Mouse (Mus musculus): Measurements from ENCODE around the gene Ect2. TPM values are rescaled to one million over a fixed set of nuclear protein-coding genes. Genes with fewer than 3 reads are reported as not detected.

The Ect2 gene
- total and polyA plus RNA-seq, 3 experiments, result 0.12 to 0.73 (median 0.39) TPM

DNA sequence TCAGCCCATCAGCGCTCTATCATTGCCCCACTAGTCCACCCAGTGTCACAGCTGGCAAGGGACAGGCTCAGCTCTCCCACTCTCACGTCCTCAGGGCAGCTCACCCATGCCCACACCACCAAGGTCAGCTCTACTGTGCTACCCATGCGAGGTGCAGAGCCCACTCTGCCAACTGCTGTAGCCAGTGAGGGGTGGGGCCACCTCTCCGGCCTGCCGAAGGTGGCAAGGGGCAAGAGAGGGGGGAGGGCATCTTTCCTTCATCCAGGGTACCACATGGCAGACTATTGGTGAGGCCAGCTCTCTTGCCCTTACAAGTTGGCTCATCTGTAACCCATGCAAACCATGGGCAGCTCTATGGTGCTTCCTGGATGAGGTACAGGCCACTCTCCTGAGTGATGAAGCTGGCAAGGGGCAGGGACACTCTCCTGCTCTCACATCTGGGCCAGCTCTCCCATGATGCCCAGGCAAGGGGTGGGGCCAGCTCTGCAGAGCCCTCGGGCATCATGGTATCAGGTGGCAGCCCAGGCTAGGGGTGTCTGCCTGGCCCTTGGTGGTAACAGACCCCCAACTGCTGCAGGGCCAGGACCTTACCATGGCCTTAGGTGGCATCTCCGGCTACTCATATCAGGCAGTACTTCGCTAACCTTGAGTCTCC lies 42.0 kb upstream of the Ect2 start:
- 86% methylated on average over 8 of the region's 8 CpGs for WGBS
- no peak for DNase-seq
- Histone ChIP-seq H3K36me3 (ENCODE audit: control insufficient read depth, insufficient read depth, low read length) (peaks cover 2% of the 10 kb centered on the region), H3K79me2 (replicated peaks; ENCODE audit: control insufficient read depth, insufficient read depth, low read length) (no peaks in the 10 kb centered on the region; the same call in 1 of the 2 replicates), H3K4me1 (ENCODE audit: control insufficient read depth, insufficient read depth, low read length) (peaks cover 17% of the 10 kb centered on the region), H3K9ac (ENCODE audit: low read depth, low read length) (no peak overlapping the region), H3K4me3 (no peak overlapping the region), H3K27ac (no peak overlapping the region), H3K27me3 (ENCODE audit: control insufficient read depth, insufficient read depth, low read length) (no peaks in the 10 kb centered on the region)
- TF ChIP-seq EP300 (IDR thresholded peaks at IDR 0.05; ENCODE audit: insufficient read depth, low read depth, low read length) (no peak), POLR2A (IDR thresholded peaks at IDR 0.05; ENCODE audit: insufficient read depth, low read depth, low read length) (no peak), CTCF (IDR thresholded peaks at IDR 0.05) (no peak)
- intact Hi-C loops (cut with DNase I), result no loop called here

DNA sequence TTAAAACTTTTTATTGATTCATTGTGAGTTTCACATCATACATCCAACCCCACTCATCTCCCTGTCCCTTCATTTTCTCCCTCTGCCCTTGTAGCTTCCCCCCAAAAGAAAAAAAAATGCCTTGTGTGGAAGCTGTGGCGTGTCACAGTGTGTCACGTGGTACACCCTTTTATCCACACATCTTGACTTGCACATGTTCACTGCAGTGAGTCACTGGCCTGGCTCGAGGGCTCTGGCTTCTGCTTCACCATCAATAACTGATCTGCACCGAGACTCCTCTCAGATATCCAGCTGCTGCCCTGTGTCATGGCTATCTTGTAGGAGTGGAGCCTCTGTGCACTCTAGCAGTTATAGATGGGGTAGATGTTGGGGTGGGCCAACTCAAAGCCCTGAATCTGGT lies 41.5 kb upstream of the Ect2 start:
- intact Hi-C loops (cut with DNase I), result no loop called here
- Histone ChIP-seq H3K9ac (ENCODE audit: low read depth, low read length) (no peak overlapping the region), H3K79me2 (replicated peaks; ENCODE audit: control insufficient read depth, insufficient read depth, low read length) (no peaks in the 10 kb centered on the region; the same call in 1 of the 2 replicates), H3K4me3 (no peak overlapping the region), H3K27me3 (ENCODE audit: control insufficient read depth, insufficient read depth, low read length) (no peaks in the 10 kb centered on the region), H3K36me3 (ENCODE audit: control insufficient read depth, insufficient read depth, low read length) (peaks cover 4% of the 10 kb centered on the region), H3K4me1 (ENCODE audit: control insufficient read depth, insufficient read depth, low read length) (peaks cover 17% of the 10 kb centered on the region), H3K27ac (no peak overlapping the region)
- no peak for TF ChIP-seq CTCF (IDR thresholded peaks at IDR 0.05)
- no peak for TF ChIP-seq EP300 (IDR thresholded peaks at IDR 0.05; ENCODE audit: insufficient read depth, low read depth, low read length)
- no peak for TF ChIP-seq POLR2A (IDR thresholded peaks at IDR 0.05; ENCODE audit: insufficient read depth, low read depth, low read length)
- 71% methylated on average over 4 of the region's 4 CpGs for WGBS
- no peak for DNase-seq

DNA sequence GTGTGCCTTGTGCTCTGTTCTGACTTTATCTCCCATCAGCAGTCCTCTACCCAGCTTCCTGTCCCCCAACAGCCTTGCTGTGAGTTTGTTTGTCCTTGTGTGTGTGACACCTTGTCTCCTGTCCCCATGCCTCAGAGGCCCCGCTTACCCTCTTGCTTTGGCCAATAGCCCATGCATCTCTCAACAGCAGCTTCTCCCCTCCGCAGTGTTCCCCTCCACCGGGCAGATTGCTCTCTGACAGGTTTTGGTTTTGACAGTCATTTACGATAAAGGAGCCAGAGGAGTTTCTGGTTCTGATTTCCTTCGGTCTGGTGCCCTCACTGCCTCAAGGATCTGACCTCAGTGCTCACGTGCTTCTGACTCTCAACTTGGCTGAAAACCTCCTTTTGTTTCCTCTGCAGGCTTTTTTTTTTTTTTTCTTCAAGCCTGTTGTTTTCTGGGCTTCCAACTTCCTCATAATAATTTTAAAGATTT lies 40.2 kb upstream of the Ect2 start:
- Histone ChIP-seq H3K27me3 (ENCODE audit: control insufficient read depth, insufficient read depth, low read length) (no peaks in the 10 kb centered on the region), H3K4me3 (no peak overlapping the region), H3K4me1 (ENCODE audit: control insufficient read depth, insufficient read depth, low read length) (peaks cover 19% of the 10 kb centered on the region), H3K79me2 (replicated peaks; ENCODE audit: control insufficient read depth, insufficient read depth, low read length) (no peaks in the 10 kb centered on the region; the same call in 1 of the 2 replicates), H3K36me3 (ENCODE audit: control insufficient read depth, insufficient read depth, low read length) (peaks cover 4% of the 10 kb centered on the region), H3K9ac (ENCODE audit: low read depth, low read length) (0 out of 2 replicates have a peak overlapping the region, but pooled peaks have one; percentile 3), H3K27ac (peak overlapping the region; percentile 74)
- DNase-seq, result peak; percentile 47 to 67
- TF ChIP-seq CTCF (IDR thresholded peaks at IDR 0.05) (no peak), POLR2A (IDR thresholded peaks at IDR 0.05; ENCODE audit: insufficient read depth, low read depth, low read length) (no peak), EP300 (IDR thresholded peaks at IDR 0.05; ENCODE audit: insufficient read depth, low read depth, low read length) (no peak)
- intact Hi-C loops (cut with DNase I), result no loop called here
- WGBS, result 5% methylated on average over 6 of the region's 6 CpGs

DNA sequence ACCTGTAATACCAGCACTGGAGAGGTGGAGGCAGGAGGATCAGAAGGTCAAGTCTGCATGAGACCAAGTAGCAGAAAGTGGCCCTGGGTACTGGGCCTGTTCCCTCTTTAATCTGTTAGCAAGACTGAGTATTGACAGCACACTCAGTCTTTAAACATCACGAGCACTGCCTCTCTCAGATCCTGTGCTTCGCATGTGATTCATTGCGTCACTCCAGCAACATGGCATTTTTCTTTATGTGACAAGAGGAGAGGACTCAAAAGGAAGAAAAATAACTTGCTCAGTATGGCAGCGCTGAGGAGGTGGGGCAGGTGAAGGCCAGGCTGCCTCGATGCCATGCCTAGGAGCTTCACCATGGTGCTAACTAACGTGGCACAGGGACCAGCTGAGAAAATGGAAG lies 38.2 kb upstream of the Ect2 start:
- no peaks in the 10 kb centered on the region for H3K27me3 ChIP-seq (ENCODE audit: control insufficient read depth, insufficient read depth, low read length)
- H3K36me3 ChIP-seq (ENCODE audit: control insufficient read depth, insufficient read depth, low read length), result peaks cover 4% of the 10 kb centered on the region
- peak overlapping the region; percentile 60 for H3K27ac ChIP-seq
- no peak for DNase-seq
- no peak overlapping the region for H3K9ac ChIP-seq (ENCODE audit: low read depth, low read length)
- 60% methylated on average over 6 of the region's 6 CpGs for WGBS
- TF ChIP-seq POLR2A (IDR thresholded peaks at IDR 0.05; ENCODE audit: insufficient read depth, low read depth, low read length) (no peak), EP300 (IDR thresholded peaks at IDR 0.05; ENCODE audit: insufficient read depth, low read depth, low read length) (0 out of 2 replicates have a peak, but pooled peaks have one; percentile 24)
- no peaks in the 10 kb centered on the region for H3K79me2 ChIP-seq (replicated peaks; ENCODE audit: control insufficient read depth, insufficient read depth, low read length)
- intact Hi-C loops (cut with DNase I), result no loop called here
- peaks cover 19% of the 10 kb centered on the region for H3K4me1 ChIP-seq (ENCODE audit: control insufficient read depth, insufficient read depth, low read length)
- no peak overlapping the region for H3K4me3 ChIP-seq

DNA sequence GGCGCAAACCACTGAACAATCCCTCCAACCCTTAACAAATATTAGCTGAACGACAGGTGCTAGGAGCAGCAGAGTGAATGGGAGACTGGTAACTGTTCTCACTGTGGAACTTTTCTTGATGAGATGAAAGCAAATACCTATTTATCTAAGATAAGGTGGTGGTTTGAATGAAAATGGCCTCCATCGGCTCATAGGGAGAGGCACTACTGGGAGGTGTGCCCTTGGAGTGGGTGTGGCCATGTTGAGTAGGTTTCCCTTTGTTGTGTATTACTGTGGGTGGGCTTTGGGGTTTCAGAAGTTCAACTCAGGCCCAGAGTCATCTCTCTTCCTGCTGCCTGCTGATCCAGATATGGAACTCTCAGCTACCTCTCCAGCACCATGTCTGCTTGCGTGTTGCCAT lies 37.2 kb upstream of the Ect2 start:
- Histone ChIP-seq H3K4me3 (no peak overlapping the region), H3K79me2 (replicated peaks; ENCODE audit: control insufficient read depth, insufficient read depth, low read length) (no peaks in the 10 kb centered on the region), H3K9ac (ENCODE audit: low read depth, low read length) (no peak overlapping the region), H3K36me3 (ENCODE audit: control insufficient read depth, insufficient read depth, low read length) (peaks cover 4% of the 10 kb centered on the region), H3K27me3 (ENCODE audit: control insufficient read depth, insufficient read depth, low read length) (no peaks in the 10 kb centered on the region), H3K27ac (no peak overlapping the region), H3K4me1 (ENCODE audit: control insufficient read depth, insufficient read depth, low read length) (peaks cover 19% of the 10 kb centered on the region)
- DNase-seq, result no peak
- TF ChIP-seq EP300 (IDR thresholded peaks at IDR 0.05; ENCODE audit: insufficient read depth, low read depth, low read length), result no peak
- TF ChIP-seq POLR2A (IDR thresholded peaks at IDR 0.05; ENCODE audit: insufficient read depth, low read depth, low read length), result no peak
- TF ChIP-seq CTCF (IDR thresholded peaks at IDR 0.05), result no peak
- WGBS, result 78% methylated on average over 4 of the region's 4 CpGs
- intact Hi-C loops (cut with DNase I), result no loop called here
